In the genomic region with DNA sequence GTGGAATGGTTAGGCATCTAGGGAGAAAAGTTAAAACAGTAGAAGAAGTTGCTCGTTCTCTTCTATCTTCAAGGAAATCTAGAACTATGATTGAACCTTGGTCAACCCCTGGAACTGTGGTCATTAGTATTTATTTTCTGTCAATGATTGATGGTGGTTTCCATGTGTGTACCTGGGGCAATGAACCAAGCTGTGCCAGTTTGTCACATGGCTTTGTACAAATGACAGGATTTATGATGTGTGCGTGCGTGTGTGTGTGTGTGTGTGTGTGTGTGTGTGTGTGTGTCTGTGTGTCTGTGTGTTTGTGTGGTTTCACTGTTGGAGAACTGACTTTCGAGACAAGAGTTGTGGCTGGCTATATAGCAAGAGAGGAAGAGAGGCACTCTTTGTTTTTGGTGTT, we compare ENCODE assay signal across 19 mouse cellular contexts. TPM values are rescaled to one million over a fixed set of nuclear protein-coding genes. Genes with fewer than 3 reads are reported as not detected.
DNase-seq lines count a peak whose midpoint lies in the region; ATAC-seq lines count a peak whose summit lies in the region.
"Had no signal": no experiment of that assay in that cellular context is flagged by ENCODE, and none has a peak within 500 bp of the region (broad histone marks: within the 10 kb centered on the region; RNA-seq: fewer than 3 reads in every experiment).

No protein-coding gene starts in this region.

- H3K36me3 ChIP-seq in kidney, embryonic 14.5 days (ENCODE audit: control insufficient read depth, insufficient read depth, low read length) = no peaks in the 10 kb centered on the region
- no peaks in the 10 kb centered on the region for H3K36me3 ChIP-seq in intestine, embryonic 14.5 days (ENCODE audit: control insufficient read depth, insufficient read depth, low read length)
- H3K36me3 ChIP-seq in kidney, embryonic 15.5 days = peaks cover under 1% of the 10 kb centered on the region; the same call in 1 of the 2 replicates
- H3K36me3 ChIP-seq: hindbrain, embryonic 12.5 days had no signal

- peaks cover 12% of the 10 kb centered on the region for H3K4me1 ChIP-seq in kidney, embryonic 14.5 days (ENCODE audit: control insufficient read depth, insufficient read depth, low read length)
- peaks cover 4% of the 10 kb centered on the region for H3K4me1 ChIP-seq in intestine, embryonic 14.5 days (replicated peaks; ENCODE audit: control insufficient read depth, insufficient read depth, low read length)
- H3K4me1 ChIP-seq in kidney, embryonic 15.5 days = peaks cover 16% of the 10 kb centered on the region

- H3K9me3 ChIP-seq in kidney, embryonic 14.5 days (ENCODE audit: control insufficient read depth, low read length) = no peaks in the 10 kb centered on the region
- no peaks in the 10 kb centered on the region for H3K9me3 ChIP-seq in intestine, embryonic 14.5 days (ENCODE audit: control insufficient read depth, low read length)
- H3K9me3 ChIP-seq in kidney, embryonic 15.5 days (replicated peaks) = no peaks in the 10 kb centered on the region
- H3K9me3 ChIP-seq: G1E; hindbrain, embryonic 12.5 days had no signal

- intact Hi-C loops in left cerebral cortex, postnatal 10 days (cut with DNase I) = no loop called here

- 73% methylated on average over 4 of the region's 4 CpGs for WGBS in kidney, embryonic 14.5 days
- 67% methylated on average over 4 of the region's 4 CpGs for WGBS in intestine, embryonic 14.5 days
- WGBS in kidney, embryonic 15.5 days = 79% methylated on average over 4 of the region's 4 CpGs
- WGBS in large intestine, adult 2 months = 29% methylated on average over 4 of the region's 4 CpGs

- DNase-seq in kidney, adult 11 months = peak; percentile 72
- DNase-seq in intestine, embryonic 14.5 days (ENCODE audit: low spot score) = no peak
- DNase-seq in large intestine, adult 2 months (ENCODE audit: low read depth, low spot score) = peak; percentile 45
- DNase-seq in right cerebral cortex, postnatal 4 days = no peak
- no peak for DNase-seq in thymus, postnatal 0 days (ENCODE audit: low spot score)
- DNase-seq in left cerebral cortex, postnatal 10 days (ENCODE audit: extremely low spot score in 1 of 2, low spot score in 2 of 2) = no peak
- DNase-seq: cerebellum, adult 9-11 months; embryo, embryonic 11 days; gastrocnemius, postnatal 25 days; layer of hippocampus, postnatal 36 days; lung, postnatal 14 days; thymus, postnatal 4 days had no signal

- no peak overlapping the region for H3K4me3 ChIP-seq in kidney, embryonic 14.5 days (ENCODE audit: low read length)
- no peak overlapping the region for H3K4me3 ChIP-seq in intestine, embryonic 14.5 days (ENCODE audit: low read depth, low read length)
- H3K4me3 ChIP-seq in kidney, embryonic 15.5 days (replicated peaks) = no peak overlapping the region
- H3K4me3 ChIP-seq: hindbrain, embryonic 12.5 days had no signal

- H3K27me3 ChIP-seq in kidney, embryonic 14.5 days (ENCODE audit: control insufficient read depth, insufficient read depth, low read length) = no peaks in the 10 kb centered on the region
- H3K27me3 ChIP-seq in intestine, embryonic 14.5 days (replicated peaks; ENCODE audit: control insufficient read depth, insufficient read depth, low read length) = no peaks in the 10 kb centered on the region
- no peaks in the 10 kb centered on the region for H3K27me3 ChIP-seq in kidney, embryonic 15.5 days
- H3K27me3 ChIP-seq: hindbrain, embryonic 12.5 days had no signal

- H3K27ac ChIP-seq in kidney, embryonic 14.5 days (ENCODE audit: low read depth, low read length) = no peak overlapping the region
- H3K27ac ChIP-seq in intestine, embryonic 14.5 days (ENCODE audit: low read depth) = 0 out of 2 replicates have a peak overlapping the region, but pooled peaks have one; percentile 22
- H3K27ac ChIP-seq in kidney, embryonic 15.5 days = peak overlapping the region; percentile 78
- H3K27ac ChIP-seq: hindbrain, embryonic 12.5 days; liver, embryonic 14.5 days had no signal

- no peak for ATAC-seq in kidney, embryonic 14.5 days (ENCODE audit: low FRiP score, low TSS enrichment)
- ATAC-seq in intestine, embryonic 14.5 days (replicated peaks; ENCODE audit: low FRiP score, low TSS enrichment, low read depth) = peak; percentile 50; the same call in 1 of the 2 replicates
- ATAC-seq in kidney, embryonic 15.5 days (replicated peaks; ENCODE audit: low FRiP score) = no peak; the same call in 1 of the 2 replicates
- ATAC-seq: CD4-positive, CD25-positive, alpha-beta regulatory T cell, adult 4 months; midbrain, embryonic 16.5 days had no signal

- H3K4me2 ChIP-seq in kidney, embryonic 14.5 days (replicated peaks; ENCODE audit: low read depth, low read length) = no peak overlapping the region
- no peak overlapping the region for H3K4me2 ChIP-seq in intestine, embryonic 14.5 days (ENCODE audit: low read length)
- no peak overlapping the region for H3K4me2 ChIP-seq in kidney, embryonic 15.5 days
- H3K4me2 ChIP-seq: hindbrain, embryonic 12.5 days had no signal

- H3K9ac ChIP-seq in kidney, embryonic 14.5 days (ENCODE audit: low read depth, low read length) = no peak overlapping the region
- H3K9ac ChIP-seq in intestine, embryonic 14.5 days (ENCODE audit: low read length) = no peak overlapping the region
- no peak overlapping the region for H3K9ac ChIP-seq in kidney, embryonic 15.5 days
- H3K9ac ChIP-seq: hindbrain, embryonic 12.5 days; liver, embryonic 14.5 days had no signal

RNA-seq across cellular contexts. Expression of gene Pcgf6, which starts 2.8 kb away (rescaled TPM):
- 36.4 and 37.1 TPM in 2 replicates for polyA plus RNA-seq in kidney, embryonic 14.5 days (2014; fragmentation: Nextera tagmentation; extraction: Ambion mirVana)
- polyA plus RNA-seq in intestine, embryonic 14.5 days (2014; fragmentation: Nextera tagmentation; extraction: Ambion mirVana) = 31.1 and 33.4 TPM in 2 replicates
- 25.6 and 26.2 TPM in 2 replicates for polyA plus RNA-seq in kidney, embryonic 15.5 days (2015; fragmentation: Nextera tagmentation; extraction: Ambion mirVana)
- polyA plus RNA-seq in large intestine, adult 2 months (2012; rRNA removed) = 5.4 and 7.6 TPM in 2 replicates
- 14.1 and 16.8 TPM in 2 replicates for polyA plus RNA-seq in thymus, postnatal 0 days (2015; fragmentation: Nextera tagmentation; extraction: Ambion mirVana)
- 10 to 100 TPM; 15.7 to 18.0 TPM for total RNA-seq in left cerebral cortex, postnatal 10 days (2021)

RNA-seq across cellular contexts. Expression of gene Taf5, which starts 14.1 kb away (rescaled TPM):
- 9.6 and 10.6 TPM in 2 replicates for polyA plus RNA-seq in kidney, embryonic 14.5 days (2014; fragmentation: Nextera tagmentation; extraction: Ambion mirVana)
- polyA plus RNA-seq in intestine, embryonic 14.5 days (2014; fragmentation: Nextera tagmentation; extraction: Ambion mirVana) = 8.3 and 8.8 TPM in 2 replicates
- polyA plus RNA-seq in kidney, embryonic 15.5 days (2015; fragmentation: Nextera tagmentation; extraction: Ambion mirVana) = 5.4 and 5.9 TPM in 2 replicates
- 3.2 and 3.5 TPM in 2 replicates for polyA plus RNA-seq in large intestine, adult 2 months (2012; rRNA removed)
- polyA plus RNA-seq in thymus, postnatal 0 days (2015; fragmentation: Nextera tagmentation; extraction: Ambion mirVana) = 5.4 and 6.0 TPM in 2 replicates
- total RNA-seq in left cerebral cortex, postnatal 10 days (2021) = 1 to 10 TPM; 5.1 to 6.0 TPM

RNA-seq across cellular contexts. Expression of gene Usmg5, which starts 37.0 kb away (rescaled TPM):
- 1,126 and 1,715 TPM in 2 replicates for polyA plus RNA-seq in kidney, embryonic 14.5 days (2014; fragmentation: Nextera tagmentation; extraction: Ambion mirVana)
- 1,243 and 1,445 TPM in 2 replicates for polyA plus RNA-seq in intestine, embryonic 14.5 days (2014; fragmentation: Nextera tagmentation; extraction: Ambion mirVana)
- 1,312 and 1,558 TPM in 2 replicates for polyA plus RNA-seq in kidney, embryonic 15.5 days (2015; fragmentation: Nextera tagmentation; extraction: Ambion mirVana)
- polyA plus RNA-seq in large intestine, adult 2 months (2012; rRNA removed) = 217 and 247 TPM in 2 replicates
- polyA plus RNA-seq in thymus, postnatal 0 days (2015; fragmentation: Nextera tagmentation; extraction: Ambion mirVana) = 1,758 and 1,903 TPM in 2 replicates
- 100 to 1,000 TPM; 816 to 827 TPM for total RNA-seq in left cerebral cortex, postnatal 10 days (2021)

RNA-seq across cellular contexts. Expression of gene Pdcd11, which starts 37.1 kb away (rescaled TPM):
- polyA plus RNA-seq in kidney, embryonic 14.5 days (2014; fragmentation: Nextera tagmentation; extraction: Ambion mirVana) = 9.9 and 11.1 TPM in 2 replicates
- 11.7 and 12.6 TPM in 2 replicates for polyA plus RNA-seq in intestine, embryonic 14.5 days (2014; fragmentation: Nextera tagmentation; extraction: Ambion mirVana)
- 10.0 and 10.5 TPM in 2 replicates for polyA plus RNA-seq in kidney, embryonic 15.5 days (2015; fragmentation: Nextera tagmentation; extraction: Ambion mirVana)
- 5.8 and 8.4 TPM in 2 replicates for polyA plus RNA-seq in large intestine, adult 2 months (2012; rRNA removed)
- polyA plus RNA-seq in thymus, postnatal 0 days (2015; fragmentation: Nextera tagmentation; extraction: Ambion mirVana) = 8.2 and 9.1 TPM in 2 replicates
- 10 to 100 TPM; 14.2 to 14.8 TPM for total RNA-seq in left cerebral cortex, postnatal 10 days (2021)

RNA-seq across cellular contexts. Expression of gene Nt5c2, which starts 38.5 kb away (rescaled TPM):
- polyA plus RNA-seq in kidney, embryonic 14.5 days (2014; fragmentation: Nextera tagmentation; extraction: Ambion mirVana) = 61.5 and 80.2 TPM in 2 replicates
- polyA plus RNA-seq in intestine, embryonic 14.5 days (2014; fragmentation: Nextera tagmentation; extraction: Ambion mirVana) = 55.1 and 64.1 TPM in 2 replicates
- polyA plus RNA-seq in kidney, embryonic 15.5 days (2015; fragmentation: Nextera tagmentation; extraction: Ambion mirVana) = 79.6 and 81.5 TPM in 2 replicates
- polyA plus RNA-seq in large intestine, adult 2 months (2012; rRNA removed) = 4.4 and 6.9 TPM in 2 replicates
- 104 and 120 TPM in 2 replicates for polyA plus RNA-seq in thymus, postnatal 0 days (2015; fragmentation: Nextera tagmentation; extraction: Ambion mirVana)
- total RNA-seq in left cerebral cortex, postnatal 10 days (2021) = 10 to 100 TPM; 76.4 to 87.4 TPM

Comparison
In these comparisons a context has a peak if more than half of its experiments do, and no peak if none do; other contexts are left out.
1. DNase-seq: peak in kidney, adult 11 months (single experiment) and large intestine, adult 2 months (single experiment); none in intestine, embryonic 14.5 days (single experiment), right cerebral cortex, postnatal 4 days (single experiment), thymus, postnatal 0 days (single experiment) and left cerebral cortex, postnatal 10 days (0 of 2).